Mouse (Mus musculus): ENCODE measurements around the gene Tapbp.
A peak's percentile ranks its signal among the peaks of the same experiment; 100 is the strongest.

- TF ChIP-seq TCF12 (IDR thresholded peaks at IDR 0.05; ENCODE audit: insufficient read depth, poor library complexity, severe bottlenecking) = no peak
- TF ChIP-seq POLR2A (IDR thresholded peaks at IDR 0.05; ENCODE audit: insufficient read length, low read depth) = peak; percentile 46
- TF ChIP-seq MYOG (IDR thresholded peaks at IDR 0.05; ENCODE audit: control insufficient read depth in 1 of 3, insufficient read depth in 1 of 3, insufficient read length in 2 of 3, low read depth in 2 of 3) = peak in 2 of 3 experiments; percentile 18 to 76
- peak in 2 of 3 experiments; percentile 68 to 74 for TF ChIP-seq MYOD1 (IDR thresholded peaks at IDR 0.05; ENCODE audit: control insufficient read depth in 1 of 3, insufficient read length in 2 of 3, low read depth in 2 of 3)
- no peak for TF ChIP-seq E2F4 (IDR thresholded peaks at IDR 0.05; ENCODE audit: insufficient read depth)
- no peak for TF ChIP-seq USF1 (IDR thresholded peaks at IDR 0.05; ENCODE audit: low read depth)
Observed at GRCm38 (mm10) chr17:33920282-33921097, 4.8 kb downstream of the Tapbp start.
